Mouse (Mus musculus): Measurements from ENCODE around the gene Tle4.

- TF ChIP-seq GATA1 (IDR thresholded peaks at IDR 0.05; ENCODE audit: borderline replicate concordance, low read length) (no peak), FLI1 (IDR thresholded peaks at IDR 0.05; ENCODE audit: low read length) (no peak)
These were observed 81.4 kb downstream of the Tle4 start for GRCm38 (mm10) chr19:14516420-14516819.

Measured in megakaryocyte, embryonic 14.5 days (primary cell).